In the genomic region with DNA sequence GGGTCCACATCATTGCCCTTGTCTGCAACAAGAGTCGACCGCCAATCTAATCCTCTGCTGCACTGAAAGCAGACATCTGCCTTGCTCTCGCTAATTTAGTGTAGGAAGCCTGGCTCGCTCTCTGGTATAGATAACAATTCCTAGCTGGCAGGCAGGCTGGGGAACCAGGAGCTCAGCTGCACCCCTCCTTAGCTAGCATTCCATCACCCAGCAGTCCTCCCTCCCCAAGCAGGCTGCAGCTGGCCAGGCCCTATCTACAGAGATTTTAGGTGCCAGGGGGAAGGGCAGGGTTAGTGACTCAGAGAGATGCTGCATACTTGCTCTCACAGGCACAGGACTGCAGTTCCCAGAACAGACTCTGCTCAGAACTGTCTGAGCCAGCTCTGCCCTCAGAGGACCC, we compare ENCODE assay signal across 13 mouse cellular contexts. TPM values are rescaled to one million over a fixed set of nuclear protein-coding genes. Genes with fewer than 3 reads are reported as not detected.
A peak's percentile ranks its signal among the peaks of the same experiment; 100 is the strongest.
DNase-seq lines count a peak whose midpoint lies in the region; ATAC-seq lines count a peak whose summit lies in the region.
"Had no signal": no experiment of that assay in that cellular context is flagged by ENCODE, and none has a peak within 500 bp of the region (broad histone marks: within the 10 kb centered on the region; RNA-seq: fewer than 3 reads in every experiment).

No protein-coding gene starts in this region.

- no peaks in the 10 kb centered on the region for H3K27me3 ChIP-seq in forebrain, embryonic 14.5 days (replicated peaks; ENCODE audit: control insufficient read depth, insufficient read depth, low read length)
- no peaks in the 10 kb centered on the region for H3K27me3 ChIP-seq in forebrain, embryonic 12.5 days
- H3K27me3 ChIP-seq: lung, embryonic 15.5 days; stomach, embryonic 15.5 days had no signal

- no peak overlapping the region for H3K4me3 ChIP-seq in forebrain, embryonic 14.5 days (ENCODE audit: low read depth, low read length)
- no peak overlapping the region for H3K4me3 ChIP-seq in forebrain, embryonic 12.5 days (replicated peaks)
- H3K4me3 ChIP-seq: lung, embryonic 15.5 days; stomach, embryonic 15.5 days had no signal

- no peaks in the 10 kb centered on the region for H3K4me1 ChIP-seq in forebrain, embryonic 14.5 days (ENCODE audit: control insufficient read depth, insufficient read depth, low read length)
- H3K4me1 ChIP-seq in forebrain, embryonic 12.5 days = no peaks in the 10 kb centered on the region
- H3K4me1 ChIP-seq: lung, embryonic 15.5 days; stomach, embryonic 15.5 days had no signal

- whole genome bisulfite sequencing in forebrain, embryonic 14.5 days = 34% methylated on average over 4 of the region's 4 CpGs
- 31% methylated on average over 4 of the region's 4 CpGs for WGBS in forebrain, embryonic 12.5 days

- no peak overlapping the region for H3K4me2 ChIP-seq in forebrain, embryonic 14.5 days (ENCODE audit: low read length)
- H3K4me2 ChIP-seq in forebrain, embryonic 12.5 days = no peak overlapping the region
- H3K4me2 ChIP-seq: lung, embryonic 15.5 days; stomach, embryonic 15.5 days had no signal

- no peaks in the 10 kb centered on the region for H3K9me3 ChIP-seq in forebrain, embryonic 14.5 days (replicated peaks; ENCODE audit: control insufficient read depth, low read length)
- no peaks in the 10 kb centered on the region for H3K9me3 ChIP-seq in forebrain, embryonic 12.5 days
- H3K9me3 ChIP-seq: lung, embryonic 15.5 days; stomach, embryonic 15.5 days had no signal

- peak; percentile 23; the same call in 1 of the 2 replicates for ATAC-seq in forebrain, embryonic 14.5 days
- no peak for ATAC-seq in forebrain, embryonic 12.5 days (ENCODE audit: low FRiP score)
- ATAC-seq: intestine, postnatal 0 days had no signal

- no peaks in the 10 kb centered on the region for H3K36me3 ChIP-seq in forebrain, embryonic 14.5 days (ENCODE audit: control insufficient read depth, insufficient read depth, low read length)
- H3K36me3 ChIP-seq in forebrain, embryonic 12.5 days (replicated peaks) = no peaks in the 10 kb centered on the region
- H3K36me3 ChIP-seq: lung, embryonic 15.5 days; stomach, embryonic 15.5 days had no signal

- no peak overlapping the region for H3K27ac ChIP-seq in forebrain, embryonic 14.5 days (ENCODE audit: low read depth, low read length)
- no peak overlapping the region for H3K27ac ChIP-seq in forebrain, embryonic 12.5 days
- H3K27ac ChIP-seq: lung, embryonic 15.5 days; stomach, embryonic 15.5 days had no signal

- H3K9ac ChIP-seq in forebrain, embryonic 14.5 days (ENCODE audit: low read length) = no peak overlapping the region
- no peak overlapping the region for H3K9ac ChIP-seq in forebrain, embryonic 12.5 days
- H3K9ac ChIP-seq: lung, embryonic 15.5 days; stomach, embryonic 15.5 days had no signal

- peak; percentile 25 for DNase-seq in forebrain, embryonic 14.5 days (ENCODE audit: low spot score)
- DNase-seq in right cerebral cortex, adult 2 months (ENCODE audit: low spot score in 2 of 2) = peak; percentile 32 to 49
- DNase-seq in right cerebral cortex, postnatal 14 days = no peak
- peak; percentile 34 for DNase-seq in heart, postnatal 4 days
- DNase-seq in yolk sac, embryonic 10.5 days (ENCODE audit: low spot score) = peak; percentile 14
- no peak for DNase-seq in adrenal gland, postnatal 25 days
- no peak for DNase-seq in spleen, adult 18-20 months
- DNase-seq: midbrain, embryonic 14.5 days had no signal

RNA-seq across cellular contexts. Expression of a gene that starts 5.9 kb away (rescaled TPM):
- polyA plus RNA-seq in forebrain, embryonic 14.5 days (2014; fragmentation: Nextera tagmentation; extraction: Ambion mirVana) = 2.6 and 3.9 TPM in 2 replicates
- 0.75 and 1.4 TPM in 2 replicates for polyA plus RNA-seq in forebrain, embryonic 12.5 days (2016; fragmentation: Nextera tagmentation; extraction: Ambion mirVana)
- under 1 TPM; 0.17 to 0.50 TPM for total RNA-seq in heart, postnatal 4 days (2021)
- 2.0 and 5.0 TPM in 2 replicates for total RNA-seq in adrenal gland, postnatal 25 days (2021)
- total RNA-seq: gastrocnemius, adult 18-20 months had no signal

Comparison
In these comparisons a context has a peak if more than half of its experiments do, and no peak if none do; other contexts are left out.
1. DNase-seq: peak in forebrain, embryonic 14.5 days (single experiment), right cerebral cortex, adult 2 months (2 of 2), heart, postnatal 4 days (single experiment) and yolk sac, embryonic 10.5 days (single experiment); none in right cerebral cortex, postnatal 14 days (single experiment), adrenal gland, postnatal 25 days (single experiment) and spleen, adult 18-20 months (0 of 2).